1 mouse cellular context compared by ENCODE assay signal in the genomic region with DNA sequence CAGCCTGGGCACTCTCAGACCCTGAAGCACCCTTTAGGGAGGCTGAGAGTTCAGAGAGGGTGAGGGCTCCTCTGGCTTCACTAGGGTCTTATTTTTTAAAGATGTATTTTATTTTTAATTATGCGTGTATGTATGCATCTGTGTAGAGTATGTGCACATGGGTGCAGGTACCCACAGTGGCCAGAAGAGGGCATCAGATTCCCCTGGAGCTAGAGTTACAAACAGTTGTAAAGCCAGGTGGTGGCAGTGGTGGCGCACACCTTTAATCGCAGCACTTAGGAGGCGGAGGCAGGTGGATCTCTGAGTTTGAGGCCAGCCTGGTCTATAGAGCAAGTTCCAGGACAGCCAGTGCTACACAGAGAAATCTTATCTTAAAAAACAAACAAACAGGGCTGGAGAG.
TF ChIP-seq lines count a peak whose summit lies in the region.

No protein-coding gene starts in this region.

TF ChIP-seq in MEL, 35 proteins besides CTCF, POLR2A, EP300 and RAD21:
- TF ChIP-seq MYB (IDR thresholded peaks at IDR 0.05; ENCODE audit: low read depth, low read length), result no peak
